Mouse (Mus musculus) heart, embryonic 14.5 days (tissue): Measurements from ENCODE around the gene Sohlh2. TPM values are rescaled to one million over a fixed set of nuclear protein-coding genes. Genes with fewer than 3 reads are reported as not detected.

Experiments used
- ATAC-seq: fragments of 200-750 bp; cut with Nextera tagmentation; 2 replicates; pipeline ENCODE4 v1.8.0; 2017; ENCODE audit warnings: low read depth, moderate TSS enrichment; ENCODE audit not compliant: insufficient number of reproducible peaks, insufficient read depth, low FRiP score
- H3K27ac ChIP-seq, 2 experiments: fragments of 200-500 bp in 1 of 2; fragments of 300-500 bp in 1 of 2; sonication (generic) in 1 of 2; replicated peaks in 1 of 2; 2 replicates each; pipeline ENCODE4 v1.5.1; 2012 to 2014; ENCODE audit warnings: low read depth in 2 of 2, low read length in 2 of 2, control low read depth in 1 of 2, mild to moderate bottlenecking in 1 of 2, mixed read lengths in 1 of 2; ENCODE audit not compliant: control insufficient read depth in 1 of 2, insufficient read depth in 1 of 2
- H3K27me3 ChIP-seq: fragments of 300-500 bp; sonication (generic); 2 replicates; pipeline ENCODE4 v1.6.1; 2014; ENCODE audit warnings: mild to moderate bottlenecking, low read length, control low read depth; ENCODE audit not compliant: control insufficient read depth, insufficient read depth
- H3K36me3 ChIP-seq: fragments of 300-500 bp; sonication (generic); 2 replicates; pipeline ENCODE4 v1.6.1; 2014; ENCODE audit warnings: mild to moderate bottlenecking, control low read depth, low read length, mixed read lengths; ENCODE audit not compliant: control insufficient read depth, insufficient read depth
- H3K4me1 ChIP-seq, 2 experiments: fragments of 200-500 bp in 1 of 2; fragments of 300-500 bp in 1 of 2; sonication (generic) in 1 of 2; 2 replicates each; pipeline ENCODE4 v1.6.1; 2012 to 2014; ENCODE audit warnings: low read length in 2 of 2, control low read depth in 1 of 2, mixed read lengths in 1 of 2; ENCODE audit not compliant: control insufficient read depth in 2 of 2, insufficient read depth in 2 of 2
- H3K4me2 ChIP-seq: fragments of 300-500 bp; sonication (generic); 2 replicates; pipeline ENCODE4 v1.6.1; 2014; ENCODE audit warnings: mild to moderate bottlenecking, low read length
- H3K4me3 ChIP-seq, 2 experiments: fragments of 200-500 bp in 1 of 2; fragments of 300-500 bp in 1 of 2; sonication (generic) in 1 of 2; 2 replicates each; pipeline ENCODE4 v1.5.1; 2012 to 2014; ENCODE audit warnings: low read length in 2 of 2, mild to moderate bottlenecking in 2 of 2, control low read depth in 1 of 2, low read depth in 1 of 2, moderate library complexity in 1 of 2; ENCODE audit not compliant: control insufficient read depth in 1 of 2, insufficient read depth in 1 of 2
- H3K9ac ChIP-seq: fragments of 300-500 bp; sonication (generic); 2 replicates; pipeline ENCODE4 v1.6.1; 2014; ENCODE audit warnings: mild to moderate bottlenecking, low read length
- H3K9me3 ChIP-seq: fragments of 300-500 bp; sonication (generic); 2 replicates; pipeline ENCODE4 v1.6.1; 2016; ENCODE audit warnings: low read length, control low read depth; ENCODE audit not compliant: control insufficient read depth
- WGBS: fragments of 180-500 bp; shearing (Covaris S2); extraction: QIAGEN DNeasy Blood & Tissue Kit; methylation state at CpG from one replicate; pipeline ENCODE4 v1.1.7; 2014; 5-methylcytosine and 5-hydroxymethylcytosine counted together
- polyA plus RNA-seq: library from polyadenylated mRNA; unstranded; fragments of >200 nt; fragmentation: Nextera tagmentation; extraction: Ambion mirVana; gene quantifications from 2 replicates; pipeline ENCODE4 v1.2.1, GENCODE M21; 2014

The Sohlh2 gene
- polyA plus RNA-seq: not detected in 2 replicates

DNA sequence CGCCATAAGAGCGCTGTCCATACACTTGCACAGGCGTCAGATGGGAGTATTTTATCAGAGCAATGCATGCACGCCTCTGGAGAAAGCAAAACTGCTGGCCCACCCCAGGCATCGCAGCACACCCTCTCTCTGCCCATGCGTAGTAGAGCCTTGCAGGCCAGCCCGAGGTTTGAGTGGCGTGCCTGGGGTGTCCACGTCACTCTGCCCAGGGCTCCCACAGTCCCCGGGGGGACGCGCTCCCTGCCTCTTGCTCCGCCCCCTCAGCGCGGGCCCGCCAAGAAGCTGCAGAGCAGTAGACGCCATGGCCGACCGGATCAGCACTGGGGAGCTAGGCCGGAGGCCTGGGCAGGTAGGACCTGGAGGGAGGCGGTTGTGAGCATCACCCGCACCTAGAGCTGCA is at the start of gene Sohlh2:
Gene Sohlh2 (plus strand): TSS at position 263 of the 400 bp plus-strand sequence.
- Histone ChIP-seq H3K27ac (no peak within 1 kb of the TSS), H3K27me3 (no peaks in the 10 kb centered on the region), H3K36me3 (no peaks in the 10 kb centered on the region), H3K4me1 (peaks cover 0 to 3% of the 10 kb centered on the region in 2 experiments; a peak in 2 of 4 replicates), H3K4me3 (no peak within 1 kb of the TSS), H3K9me3 (no peaks in the 10 kb centered on the region), H3K4me2 (no peak within 1 kb of the TSS), H3K9ac (no peak within 1 kb of the TSS)
- peak; percentile 59; the same call in 1 of the 2 replicates for ATAC-seq
- 92% methylated on average over 22 of the region's 22 CpGs for WGBS

DNA sequence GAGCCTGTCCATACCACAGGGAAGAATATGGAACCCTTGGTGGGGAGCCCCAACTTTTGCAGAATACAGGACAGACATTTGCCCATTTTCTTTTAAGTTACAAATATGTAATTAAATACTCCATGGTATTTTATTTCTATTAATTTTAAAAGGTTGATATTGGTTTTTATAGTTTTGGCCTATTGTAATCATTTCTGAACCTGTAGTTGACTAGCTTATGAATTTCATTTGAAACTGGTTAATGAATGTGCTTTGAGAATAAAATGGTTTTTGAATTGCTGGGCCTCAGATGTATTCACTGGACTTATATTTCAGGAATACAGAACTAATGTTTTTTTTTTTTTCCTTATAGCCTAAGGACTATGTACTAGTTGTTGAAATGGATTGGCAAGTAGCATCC is 44.8 kb upstream of the Sohlh2 start, which contains the start of gene Ccdc169:
Gene Ccdc169 (plus strand): TSS at position 301 of the 400 bp plus-strand sequence.
- no peaks in the 10 kb centered on the region for H3K9me3 ChIP-seq
- no peaks in the 10 kb centered on the region for H3K27me3 ChIP-seq
- no peak for ATAC-seq
- H3K27ac ChIP-seq: no peak within 1 kb of the TSS
- H3K36me3 ChIP-seq: peaks cover 64% of the 10 kb centered on the region
- no peaks in the 10 kb centered on the region for H3K4me1 ChIP-seq
- H3K4me2 ChIP-seq: no peak within 1 kb of the TSS
- no peak within 1 kb of the TSS for H3K4me3 ChIP-seq
- H3K9ac ChIP-seq: no peak within 1 kb of the TSS

GRCm38 (mm10) chr3:55139837-55140236 is 42.0 kb upstream of the Sohlh2 start:
- Histone ChIP-seq H3K4me3 (no peak overlapping the region), H3K9me3 (no peaks in the 10 kb centered on the region), H3K9ac (no peak overlapping the region), H3K4me1 (no peaks in the 10 kb centered on the region), H3K27me3 (no peaks in the 10 kb centered on the region), H3K4me2 (no peak overlapping the region), H3K27ac (no peak overlapping the region), H3K36me3 (peaks cover 36% of the 10 kb centered on the region)
- 91% methylated on average over 12 of the region's 12 CpGs for WGBS
- no peak for ATAC-seq

- H3K4me1 ChIP-seq: no peaks in the 10 kb centered on the region
- no peak overlapping the region for H3K9ac ChIP-seq
- H3K27me3 ChIP-seq: no peaks in the 10 kb centered on the region
- no peak overlapping the region for H3K4me3 ChIP-seq
- no peak overlapping the region for H3K4me2 ChIP-seq
- H3K36me3 ChIP-seq: peaks cover 20% of the 10 kb centered on the region
- no peak overlapping the region for H3K27ac ChIP-seq
- ATAC-seq: no peak
- no peaks in the 10 kb centered on the region for H3K9me3 ChIP-seq
- WGBS: 92% methylated on average over 2 of the region's 2 CpGs
Observed at GRCm38 (mm10) chr3:55141401-55141800, 40.4 kb upstream of the Sohlh2 start.

- Histone ChIP-seq H3K27ac (no peak overlapping the region), H3K36me3 (no peaks in the 10 kb centered on the region), H3K4me3 (no peak overlapping the region), H3K4me2 (no peak overlapping the region), H3K9ac (no peak overlapping the region), H3K27me3 (no peaks in the 10 kb centered on the region), H3K9me3 (no peaks in the 10 kb centered on the region), H3K4me1 (no peaks in the 10 kb centered on the region)
- 67% methylated on average over 4 of the region's 4 CpGs for WGBS
- ATAC-seq: no peak
Observed at GRCm38 (mm10) chr3:55144916-55145315, 36.9 kb upstream of the Sohlh2 start.

DNA sequence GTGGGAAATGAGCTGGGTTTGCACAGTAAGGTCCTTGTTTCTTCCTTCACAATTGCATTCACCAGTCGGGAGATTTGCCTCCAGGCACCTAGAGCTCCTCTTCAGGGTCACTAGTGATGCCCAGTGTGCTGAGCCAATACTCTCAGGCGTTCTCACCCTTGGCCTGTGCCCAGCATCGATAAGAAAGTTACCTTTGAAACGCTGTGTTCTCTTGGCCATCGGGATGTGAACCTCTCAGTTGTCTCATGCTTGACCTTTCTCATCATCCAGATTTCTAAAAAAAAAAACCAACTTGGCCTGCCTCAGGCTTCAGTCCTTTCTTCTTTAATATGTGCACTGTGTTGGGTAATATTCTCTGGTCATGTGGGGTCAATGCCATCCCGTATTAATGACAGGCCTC is 35.4 kb upstream of the Sohlh2 start:
- no peaks in the 10 kb centered on the region for H3K4me1 ChIP-seq
- no peak overlapping the region for H3K9ac ChIP-seq
- no peak overlapping the region for H3K4me3 ChIP-seq
- H3K27ac ChIP-seq: no peak overlapping the region
- no peaks in the 10 kb centered on the region for H3K36me3 ChIP-seq
- no peaks in the 10 kb centered on the region for H3K27me3 ChIP-seq
- 79% methylated on average over 6 of the region's 6 CpGs for WGBS
- no peak for ATAC-seq
- no peaks in the 10 kb centered on the region for H3K9me3 ChIP-seq
- no peak overlapping the region for H3K4me2 ChIP-seq

GRCm38 (mm10) chr3:55147156-55147555 is 34.7 kb upstream of the Sohlh2 start:
- no peak overlapping the region for H3K4me2 ChIP-seq
- H3K27ac ChIP-seq: no peak overlapping the region
- WGBS: 77% methylated on average over 2 of the region's 2 CpGs
- H3K36me3 ChIP-seq: no peaks in the 10 kb centered on the region
- ATAC-seq: no peak
- H3K9me3 ChIP-seq: no peaks in the 10 kb centered on the region
- H3K4me1 ChIP-seq: no peaks in the 10 kb centered on the region
- no peaks in the 10 kb centered on the region for H3K27me3 ChIP-seq
- no peak overlapping the region for H3K4me3 ChIP-seq
- no peak overlapping the region for H3K9ac ChIP-seq

DNA sequence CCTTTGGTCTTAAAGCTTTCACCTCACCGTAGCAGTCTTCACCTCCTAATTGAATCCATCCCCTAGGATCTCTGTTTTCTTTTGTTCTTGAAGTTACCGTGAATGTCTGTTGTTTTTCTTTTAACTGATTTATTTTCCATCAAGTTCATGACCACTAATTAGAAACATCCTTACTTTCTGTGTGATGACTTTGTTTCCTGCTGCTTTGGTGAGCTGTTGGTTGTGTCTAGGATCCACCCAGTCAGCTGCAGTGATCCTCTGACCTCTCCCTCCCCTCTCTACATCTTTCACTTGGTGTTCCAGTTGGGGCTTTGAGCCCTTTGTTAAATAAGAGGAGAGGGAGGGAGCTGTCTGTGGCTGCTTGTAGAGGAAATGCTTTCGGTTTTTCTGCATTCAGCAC is 33.7 kb upstream of the Sohlh2 start:
- no peaks in the 10 kb centered on the region for H3K9me3 ChIP-seq
- ATAC-seq: no peak
- WGBS: 49% methylated on average over 3 of the region's 3 CpGs

More for the DNA sequence above, 33.7 kb upstream of the Sohlh2 start:
- Histone ChIP-seq H3K27ac (no peak overlapping the region), H3K36me3 (no peaks in the 10 kb centered on the region), H3K4me3 (no peak overlapping the region), H3K4me2 (no peak overlapping the region), H3K27me3 (no peaks in the 10 kb centered on the region), H3K9ac (no peak overlapping the region), H3K4me1 (no peaks in the 10 kb centered on the region)
